Mouse (Mus musculus): ENCODE measurements around the gene Grk2. TPM values are rescaled to one million over a fixed set of nuclear protein-coding genes. Genes with fewer than 3 reads are reported as not detected.
"Not testable (repeated sequence)": the region's sequence is repeated elsewhere in the genome, so short reads cannot be mapped to it uniquely, and the experiment has no call there.

Grk2 gene
- polyA plus RNA-seq, 1 experiment from 2014 or later, result 15.0 TPM

DNA sequence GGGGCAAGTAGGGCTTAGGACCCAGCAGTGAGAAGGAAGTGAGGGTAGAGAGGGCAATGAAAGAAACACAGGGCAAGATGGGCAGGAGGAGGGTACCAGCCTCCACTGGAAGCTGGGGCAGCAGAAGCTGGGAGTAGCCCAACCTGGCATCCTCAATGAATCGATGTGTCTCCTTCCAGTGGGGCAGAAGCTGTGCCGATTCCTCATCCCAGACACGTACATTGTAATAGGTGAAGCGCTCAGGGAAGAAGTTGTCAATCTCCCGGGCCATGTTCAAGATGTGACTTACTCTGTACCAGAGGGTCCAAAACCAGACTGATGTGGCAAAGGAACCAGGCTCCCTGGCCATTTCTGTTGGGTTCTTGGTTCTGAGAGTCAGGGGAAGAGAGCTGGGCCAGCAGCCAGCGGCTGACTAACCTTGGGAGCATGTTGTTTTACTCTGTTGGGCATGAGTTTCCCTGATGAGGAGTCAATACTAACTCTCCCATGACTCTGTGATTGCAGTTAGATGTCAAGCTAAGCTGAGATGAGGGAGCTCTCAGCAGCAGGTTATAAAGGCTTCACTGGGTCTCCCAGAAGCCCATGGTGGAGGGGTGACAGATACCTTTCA lies 41.7 kb downstream of the Grk2 start:
- no peaks in the 10 kb centered on the region for H3K9me3 ChIP-seq
- H3K9ac ChIP-seq, result no peak overlapping the region
- H3K27ac ChIP-seq, result no peak overlapping the region
- peaks cover 21% of the 10 kb centered on the region for H3K27me3 ChIP-seq
- H3K4me2 ChIP-seq (replicated peaks), result no peak overlapping the region
- H3K4me3 ChIP-seq, result no peak overlapping the region
- H3K36me3 ChIP-seq, result no peaks in the 10 kb centered on the region
- 89% methylated on average over 6 of the region's 6 CpGs for WGBS
- no peak for ATAC-seq (ENCODE audit: insufficient number of reproducible peaks, insufficient read depth, low FRiP score, low TSS enrichment)
- peaks cover 4% of the 10 kb centered on the region for H3K4me1 ChIP-seq

DNA sequence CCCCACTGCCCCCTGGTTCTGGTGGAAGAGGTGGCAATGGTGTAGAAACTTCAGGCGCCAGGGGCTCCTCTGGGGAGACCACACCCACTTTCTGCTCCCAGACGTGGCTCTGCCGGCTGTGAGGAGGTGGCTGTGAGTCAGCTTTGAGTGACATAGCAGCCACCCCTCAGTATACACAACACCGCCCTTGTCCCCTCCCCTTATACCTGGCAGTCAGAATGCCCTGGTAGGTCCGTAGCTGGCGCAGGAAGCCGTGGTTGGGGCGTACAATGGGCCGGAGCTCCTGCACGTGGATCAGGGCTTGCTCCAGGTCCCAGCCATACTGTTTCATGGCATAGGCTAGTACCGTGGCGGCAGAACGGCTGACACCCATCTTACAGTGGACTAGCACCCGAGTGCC lies 42.3 kb downstream of the Grk2 start:
- H3K9me3 ChIP-seq, result no peaks in the 10 kb centered on the region

DNA sequence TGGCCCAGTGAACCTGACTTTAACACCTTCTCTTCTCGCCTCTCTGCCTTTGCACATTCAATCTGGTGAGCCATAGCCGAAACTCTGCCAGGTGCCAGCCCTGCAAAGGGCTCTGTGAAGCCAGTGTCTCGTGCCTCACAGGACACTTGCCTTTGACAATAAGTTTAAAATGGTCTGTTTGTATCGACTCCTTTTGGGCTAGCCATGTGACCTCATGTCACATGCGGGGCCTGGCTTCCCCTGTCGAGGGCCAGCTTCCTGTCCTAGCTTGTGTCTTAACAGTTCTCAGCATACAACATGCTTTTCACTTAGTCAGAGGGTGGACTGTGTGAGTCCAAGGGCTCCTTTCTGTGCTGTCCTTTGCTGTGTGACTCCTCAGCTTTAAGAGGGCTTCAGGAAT lies 43.3 kb downstream of the Grk2 start:
- no peaks in the 10 kb centered on the region for H3K9me3 ChIP-seq
- H3K9ac ChIP-seq, result no peak overlapping the region
- no peak overlapping the region for H3K4me2 ChIP-seq (replicated peaks)
- 76% methylated on average over 6 of the region's 6 CpGs for WGBS
- peaks cover 6% of the 10 kb centered on the region; the same call in 1 of the 2 replicates for H3K27me3 ChIP-seq
- ATAC-seq (ENCODE audit: insufficient number of reproducible peaks, insufficient read depth, low FRiP score, low TSS enrichment), result no peak
- no peak overlapping the region for H3K27ac ChIP-seq
- no peaks in the 10 kb centered on the region for H3K4me1 ChIP-seq
- no peaks in the 10 kb centered on the region for H3K36me3 ChIP-seq
- H3K4me3 ChIP-seq, result no peak overlapping the region

More for the DNA sequence above, 42.3 kb downstream of the Grk2 start:
- H3K36me3 ChIP-seq, result no peaks in the 10 kb centered on the region
- 70% methylated on average over 14 of the region's 14 CpGs for WGBS
- H3K4me1 ChIP-seq, result no peaks in the 10 kb centered on the region
- peaks cover 15% of the 10 kb centered on the region for H3K27me3 ChIP-seq
- H3K4me3 ChIP-seq, result no peak overlapping the region
- no peak overlapping the region for H3K4me2 ChIP-seq (replicated peaks)
- H3K9ac ChIP-seq, result no peak overlapping the region
- no peak overlapping the region for H3K27ac ChIP-seq
- ATAC-seq (ENCODE audit: insufficient number of reproducible peaks, insufficient read depth, low FRiP score, low TSS enrichment), result no peak

DNA sequence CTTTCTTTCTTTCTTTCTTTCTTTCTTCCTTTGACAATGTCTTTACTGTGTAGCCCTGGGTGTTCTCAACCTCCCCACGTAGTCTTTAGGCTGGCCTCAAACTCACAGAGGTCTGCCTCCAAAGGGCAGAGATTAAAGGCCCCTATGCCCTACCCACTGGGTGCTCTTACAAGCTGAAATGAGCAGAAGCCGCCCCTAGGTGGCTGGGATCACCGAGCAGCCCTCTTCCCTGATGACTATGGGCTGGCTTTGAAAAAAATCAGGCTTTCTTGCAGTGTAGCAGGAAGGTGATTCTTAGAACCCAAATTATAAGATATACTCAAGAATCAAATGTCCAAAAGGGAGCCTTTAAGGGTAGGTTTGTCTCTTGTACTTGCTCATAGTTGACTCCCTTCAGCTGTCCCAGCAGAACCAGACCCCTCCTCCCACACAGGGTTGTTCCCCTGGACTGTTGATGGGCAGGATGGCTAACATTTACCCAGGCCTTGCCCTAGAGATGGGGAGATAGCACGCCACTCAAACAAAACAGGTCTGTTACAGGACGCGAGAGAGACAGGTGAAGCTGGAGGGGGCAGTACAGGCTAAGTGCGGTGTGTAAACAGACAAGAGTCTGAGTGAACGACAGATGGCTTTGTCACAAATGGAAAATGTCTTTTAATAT lies 44.9 kb downstream of the Grk2 start:
- ATAC-seq (ENCODE audit: insufficient number of reproducible peaks, insufficient read depth, low FRiP score, low TSS enrichment), result no peak

DNA sequence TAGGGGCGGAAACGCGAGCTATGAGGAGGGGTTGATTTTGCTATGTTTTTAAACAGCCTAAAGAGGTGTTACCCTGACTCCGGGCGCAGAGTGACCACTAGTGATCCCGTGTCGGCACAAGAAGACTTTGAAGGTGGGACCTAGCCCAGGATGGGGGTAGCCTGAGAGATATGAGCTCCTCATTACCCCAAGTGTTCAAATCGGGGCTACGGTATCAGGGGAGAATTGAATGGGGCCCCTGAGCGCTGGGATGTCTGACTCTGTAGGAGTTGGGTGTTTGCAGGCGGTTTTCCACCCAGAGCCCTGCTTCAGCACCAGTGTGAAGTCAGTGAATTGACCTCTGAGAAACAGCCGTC lies 48.1 kb downstream of the Grk2 start:
- ATAC-seq (ENCODE audit: insufficient number of reproducible peaks, insufficient read depth, low FRiP score, low TSS enrichment), result no peak; the same call in 1 of the 2 replicates
- peak overlapping the region; percentile 58 for H3K4me3 ChIP-seq

More for the DNA sequence above, 44.9 kb downstream of the Grk2 start:
- Histone ChIP-seq H3K4me1 (no peaks in the 10 kb centered on the region), H3K4me3 (no peak overlapping the region), H3K27me3 (no peaks in the 10 kb centered on the region), H3K9ac (no peak overlapping the region), H3K27ac (no peak overlapping the region), H3K9me3 (no peaks in the 10 kb centered on the region), H3K36me3 (no peaks in the 10 kb centered on the region), H3K4me2 (replicated peaks) (no peak overlapping the region)
- 47% methylated on average over 8 of the region's 8 CpGs for WGBS

DNA sequence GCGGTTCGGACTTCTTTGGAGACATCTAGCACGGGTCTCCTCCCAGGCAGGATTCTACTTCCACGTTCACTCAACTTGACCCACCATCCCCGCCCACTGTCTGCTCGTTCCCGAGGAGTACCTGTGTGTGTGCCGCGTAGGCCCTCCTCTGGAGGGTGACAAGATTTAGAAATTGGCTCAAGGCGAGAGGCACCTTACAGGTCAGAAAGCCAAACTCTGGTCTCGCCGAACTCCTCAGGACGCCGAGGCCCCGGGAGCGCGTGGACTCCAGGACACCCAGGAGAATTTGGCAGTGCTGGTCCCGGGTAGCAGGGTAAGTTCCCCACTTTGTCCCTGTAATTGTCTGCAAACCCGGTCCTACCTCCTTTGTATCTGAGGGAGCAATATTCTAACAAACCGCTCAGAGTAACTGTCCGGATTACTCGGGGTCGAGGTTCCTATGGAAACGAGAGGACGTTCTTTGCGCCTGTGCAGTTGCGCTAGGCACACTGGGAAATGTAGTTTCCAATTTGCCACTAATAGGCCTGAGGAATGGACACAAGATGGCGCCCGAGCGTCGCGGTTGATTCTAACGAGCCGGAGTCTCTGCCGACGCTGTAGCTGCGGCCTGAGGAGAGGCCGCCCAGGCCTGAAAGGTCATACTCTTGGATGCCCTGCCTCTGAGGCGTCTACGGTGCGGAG lies 48.7 kb downstream of the Grk2 start:
- Histone ChIP-seq H3K4me2 (replicated peaks) (peak overlapping the region; percentile 81), H3K27me3 (no peaks in the 10 kb centered on the region), H3K27ac (no peak overlapping the region), H3K4me3 (peak overlapping the region; percentile 58), H3K36me3 (no peaks in the 10 kb centered on the region), H3K9ac (peak overlapping the region; percentile 52), H3K9me3 (no peaks in the 10 kb centered on the region), H3K4me1 (no peaks in the 10 kb centered on the region)
- peak; percentile 85 for ATAC-seq (ENCODE audit: insufficient number of reproducible peaks, insufficient read depth, low FRiP score, low TSS enrichment)
- under 1% methylated on average over 41 of the region's 41 CpGs for WGBS

More for the DNA sequence above, 48.1 kb downstream of the Grk2 start:
- Histone ChIP-seq H3K36me3 (no peaks in the 10 kb centered on the region), H3K9me3 (no peaks in the 10 kb centered on the region), H3K9ac (peak overlapping the region; percentile 35; the same call in 1 of the 2 replicates), H3K4me1 (no peaks in the 10 kb centered on the region), H3K27me3 (no peaks in the 10 kb centered on the region), H3K4me2 (replicated peaks) (peak overlapping the region; percentile 81), H3K27ac (no peak overlapping the region)
- WGBS, result 17% methylated on average over 12 of the region's 12 CpGs

DNA sequence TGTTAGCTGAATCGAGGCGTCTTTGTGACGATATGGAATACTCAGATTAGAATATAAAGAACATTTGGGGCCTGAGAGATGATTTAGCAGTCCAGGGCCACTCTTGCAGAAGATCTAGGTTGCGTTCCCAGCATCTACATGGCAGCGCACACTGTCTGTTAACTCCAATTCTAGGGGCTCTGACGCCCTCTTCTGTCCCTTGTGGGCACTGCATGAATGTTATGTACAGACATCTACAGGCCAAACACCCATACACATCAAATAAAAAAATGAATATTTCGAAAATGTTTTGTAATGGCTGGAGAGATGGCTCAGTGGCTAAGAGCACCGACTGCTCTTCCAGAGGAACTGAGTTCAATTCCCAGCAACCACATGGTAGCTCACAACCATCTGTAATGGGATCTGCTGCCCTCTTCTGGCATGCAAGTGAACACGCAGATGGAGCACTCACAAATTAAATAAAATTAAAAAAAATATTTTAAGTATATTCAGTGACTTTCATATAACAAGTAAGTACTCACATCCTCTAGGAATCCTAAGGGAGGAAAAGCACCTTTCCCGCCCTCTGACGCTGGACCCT lies 50.3 kb downstream of the Grk2 start:
- H3K36me3 ChIP-seq, result no peaks in the 10 kb centered on the region
- H3K9ac ChIP-seq, result no peak overlapping the region
- H3K4me2 ChIP-seq (replicated peaks), result no peak overlapping the region
- no peak overlapping the region for H3K27ac ChIP-seq
- H3K4me1 ChIP-seq, result no peaks in the 10 kb centered on the region
- ATAC-seq (ENCODE audit: insufficient number of reproducible peaks, insufficient read depth, low FRiP score, low TSS enrichment), result no peak
- no peaks in the 10 kb centered on the region for H3K27me3 ChIP-seq
- H3K9me3 ChIP-seq, result no peaks in the 10 kb centered on the region
- 67% methylated on average over 11 of the region's 11 CpGs for WGBS
- H3K4me3 ChIP-seq, result no peak overlapping the region

DNA sequence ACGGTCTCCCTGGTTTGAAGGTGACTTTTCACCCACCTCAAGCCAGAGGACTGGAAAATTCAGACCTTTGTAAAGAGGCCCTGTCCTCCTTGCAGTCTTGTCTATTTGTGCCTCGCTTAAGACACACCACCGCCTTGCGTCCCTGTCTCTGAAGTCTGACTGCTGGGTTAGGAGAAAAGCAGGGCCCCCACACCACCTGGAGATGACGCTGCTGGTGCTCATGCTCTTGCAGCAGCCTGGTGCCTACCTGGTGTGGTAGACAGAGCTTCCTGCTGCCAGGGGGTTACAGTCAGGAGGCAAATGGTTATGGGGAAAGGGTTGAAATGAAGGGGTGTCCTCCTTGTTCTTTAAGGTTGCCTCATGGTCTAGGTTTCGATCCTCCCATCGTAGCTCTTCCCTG lies 51.8 kb downstream of the Grk2 start:
- WGBS, result 86% methylated on average over 7 of the region's 7 CpGs
- no peaks in the 10 kb centered on the region for H3K36me3 ChIP-seq
- H3K4me3 ChIP-seq, result no peak overlapping the region

DNA sequence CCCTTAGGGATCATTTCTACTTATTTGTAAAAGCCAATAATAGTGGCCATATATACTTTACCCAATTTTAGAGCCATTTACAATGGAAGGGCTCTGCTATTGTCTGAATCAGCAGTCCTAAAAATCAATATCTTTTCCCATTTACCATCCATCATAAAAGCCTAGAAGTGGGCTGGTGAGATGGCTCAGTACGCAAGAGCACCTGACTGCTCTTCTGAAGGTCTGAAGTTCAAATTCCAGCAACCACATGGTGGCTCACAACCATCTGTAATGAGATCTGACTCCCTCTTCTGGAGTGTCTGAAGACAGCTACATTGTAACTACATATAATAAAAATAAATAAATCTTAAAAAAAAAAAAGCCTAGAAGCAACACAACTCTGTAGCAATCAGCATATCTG lies 57.3 kb downstream of the Grk2 start:
- not testable (repeated sequence) for H3K4me2 ChIP-seq (replicated peaks); H3K4me1 ChIP-seq; ATAC-seq (ENCODE audit: insufficient number of reproducible peaks, insufficient read depth, low FRiP score, low TSS enrichment); H3K27ac ChIP-seq; H3K4me3 ChIP-seq; H3K9me3 ChIP-seq; H3K36me3 ChIP-seq; H3K9ac ChIP-seq; H3K27me3 ChIP-seq
- 62% methylated on average over 1 of the region's 1 CpGs for WGBS

More for the DNA sequence above, 51.8 kb downstream of the Grk2 start:
- Histone ChIP-seq H3K9me3 (no peaks in the 10 kb centered on the region), H3K4me1 (no peaks in the 10 kb centered on the region), H3K27me3 (no peaks in the 10 kb centered on the region), H3K4me2 (replicated peaks) (no peak overlapping the region), H3K27ac (no peak overlapping the region), H3K9ac (no peak overlapping the region)
- ATAC-seq (ENCODE audit: insufficient number of reproducible peaks, insufficient read depth, low FRiP score, low TSS enrichment), result no peak

DNA sequence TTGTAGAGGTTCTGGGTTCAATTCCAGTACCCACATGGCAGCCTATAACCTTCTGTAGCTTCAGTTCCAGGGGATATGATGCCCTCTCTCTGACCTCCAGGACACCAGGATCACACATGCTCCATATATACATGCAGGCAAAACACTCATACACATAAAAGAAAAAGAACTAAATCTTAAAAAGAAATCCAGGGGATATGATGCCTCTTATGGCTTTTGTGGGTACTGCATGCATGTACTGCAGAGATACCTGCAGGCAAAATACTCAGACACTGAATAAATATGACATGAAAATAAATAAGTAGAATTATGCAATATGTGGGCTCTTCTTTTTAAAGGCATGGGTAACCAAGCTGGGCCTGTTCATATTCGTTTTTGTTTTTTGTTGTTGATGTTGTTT lies 59.0 kb downstream of the Grk2 start:
- H3K36me3 ChIP-seq, result no peaks in the 10 kb centered on the region
- ATAC-seq (ENCODE audit: insufficient number of reproducible peaks, insufficient read depth, low FRiP score, low TSS enrichment), result no peak
- no peak overlapping the region for H3K4me2 ChIP-seq (replicated peaks)
- no peak overlapping the region for H3K27ac ChIP-seq
- no peaks in the 10 kb centered on the region for H3K4me1 ChIP-seq
- H3K27me3 ChIP-seq, result 0 out of 2 replicates have a peak, but pooled peaks cover 3% of the 10 kb centered on the region
- 55% methylated on average over 1 of the region's 1 CpGs for WGBS
- no peaks in the 10 kb centered on the region for H3K9me3 ChIP-seq
- H3K4me3 ChIP-seq, result no peak overlapping the region
- no peak overlapping the region for H3K9ac ChIP-seq

DNA sequence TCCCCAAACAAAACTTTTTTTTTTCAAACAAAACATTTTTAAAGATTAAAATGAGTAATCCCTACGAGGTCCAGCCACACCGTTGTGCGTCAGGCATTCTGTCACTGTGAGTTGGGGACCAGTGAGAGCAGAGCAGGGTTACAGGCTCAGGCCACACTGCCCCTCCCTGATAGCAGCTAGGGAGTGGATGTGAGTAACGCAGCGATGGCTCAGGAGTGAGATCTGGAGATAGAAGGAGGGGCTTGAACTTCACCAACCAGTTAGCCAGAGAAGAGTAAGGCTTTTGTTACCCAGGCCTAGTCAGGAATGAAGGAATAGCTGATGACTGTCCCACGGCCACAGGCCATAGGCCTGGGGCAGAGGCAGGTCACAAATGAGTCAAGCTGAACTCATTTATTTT lies 61.2 kb downstream of the Grk2 start:
- ATAC-seq (ENCODE audit: insufficient number of reproducible peaks, insufficient read depth, low FRiP score, low TSS enrichment), result no peak
- 78% methylated on average over 6 of the region's 6 CpGs for WGBS
- H3K9ac ChIP-seq, result no peak overlapping the region
- H3K36me3 ChIP-seq, result no peaks in the 10 kb centered on the region
- 0 out of 2 replicates have a peak, but pooled peaks cover 3% of the 10 kb centered on the region for H3K27me3 ChIP-seq
- no peak overlapping the region for H3K4me2 ChIP-seq (replicated peaks)
- H3K4me3 ChIP-seq, result no peak overlapping the region
- no peak overlapping the region for H3K27ac ChIP-seq
- peaks cover 5% of the 10 kb centered on the region; the same call in 1 of the 2 replicates for H3K4me1 ChIP-seq
- H3K9me3 ChIP-seq, result no peaks in the 10 kb centered on the region
